Mouse (Mus musculus): Measurements from ENCODE around the gene Gtf2f2. TPM values are rescaled to one million over a fixed set of nuclear protein-coding genes. Genes with fewer than 3 reads are reported as not detected.

The Gtf2f2 gene
- total and polyA plus RNA-seq, 3 experiments: 44.8 to 118 (median 90.6) TPM

GRCm38 (mm10) chr14:76009185-76009584 is 1.5 kb downstream of the Gtf2f2 start:
- peaks cover 0 to 30% of the 10 kb centered on the region in 2 experiments for H3K36me3 ChIP-seq (replicated peaks in 1 of 2; ENCODE audit: control insufficient read depth in 1 of 2, insufficient read depth in 1 of 2, low read length in 1 of 2)
- no peaks in the 10 kb centered on the region for H3K27me3 ChIP-seq (replicated peaks)
- no peaks in the 10 kb centered on the region for H3K9me3 ChIP-seq (replicated peaks; ENCODE audit: low read length)
- dilution Hi-C loops (cut with MboI; ENCODE audit: extremely low pct_ligation_motif_present, extremely low pct_unique_long_range_greater_than_20kb, low sequenced_read_pairs): no loop called here
- H3K4me3 ChIP-seq (replicated peaks in 1 of 3; ENCODE audit: low read depth in 2 of 3, low read length in 2 of 3, poor library complexity in 1 of 3): peak overlapping the region in 2 of 3 experiments; percentile 30 to 91
- H3K27ac ChIP-seq (ENCODE audit: insufficient read depth, low read depth): no peak overlapping the region
- H3K79me2 ChIP-seq (replicated peaks; ENCODE audit: control insufficient read depth, extremely low read depth, insufficient read depth, poor library complexity, severe bottlenecking): peaks cover 40% of the 10 kb centered on the region
- no peak for DNase-seq (ENCODE audit: extremely low read depth)
- H3K4me2 ChIP-seq (ENCODE audit: insufficient read depth, low read depth, poor library complexity, severe bottlenecking): peak overlapping the region; percentile 97
- peaks cover 2 to 38% of the 10 kb centered on the region in 2 experiments; a peak in 3 of 4 replicates for H3K4me1 ChIP-seq (ENCODE audit: control insufficient read depth in 1 of 2, insufficient read depth in 2 of 2)
- in situ Hi-C loops (cut with MboI; ENCODE audit: low pct_ligation_motif_present, low pct_unique_long_range_greater_than_20kb, low sequenced_read_pairs): no loop called here
- TF ChIP-seq NRF1 (IDR thresholded peaks at IDR 0.05; ENCODE audit: low read depth, low read length) (no peak), CHD2 (IDR thresholded peaks at IDR 0.05; ENCODE audit: low read length) (no peak), CHD1 (IDR thresholded peaks at IDR 0.05; ENCODE audit: low read depth, low read length) (no peak), KAT2A (IDR thresholded peaks at IDR 0.05; ENCODE audit: insufficient replicate concordance, low read length) (no peak), ZMIZ1 (IDR thresholded peaks at IDR 0.05; ENCODE audit: low read depth, low read length) (no peak), TBP (conservative IDR thresholded peaks at IDR 0.05; ENCODE audit: low read depth, low read length) (no peak), MEF2A (IDR thresholded peaks at IDR 0.05; ENCODE audit: borderline replicate concordance, low read depth, low read length) (no peak), BHLHE40 (IDR thresholded peaks at IDR 0.05; ENCODE audit: low read depth, low read length) (no peak), ZC3H11A (IDR thresholded peaks at IDR 0.05; ENCODE audit: low read depth, low read length) (no peak), JUN (IDR thresholded peaks at IDR 0.05; ENCODE audit: insufficient read depth, low read depth, low read length) (no peak), MAFK (IDR thresholded peaks at IDR 0.05; ENCODE audit: insufficient replicate concordance, low read length) (no peak), ETS1 (conservative IDR thresholded peaks at IDR 0.05; ENCODE audit: low read depth, low read length) (no peak), GABPA (IDR thresholded peaks at IDR 0.05; ENCODE audit: insufficient replicate concordance, low read depth, low read length) (no peak), CTCF (conservative IDR thresholded peaks at IDR 0.05 in 1 of 2, IDR thresholded peaks at IDR 0.05 in 1 of 2; ENCODE audit: low read depth in 2 of 2, low read length in 2 of 2) (no peak), E2F4 (IDR thresholded peaks at IDR 0.05; ENCODE audit: insufficient replicate concordance, low read depth, low read length) (no peak), MXI1 (IDR thresholded peaks at IDR 0.05; ENCODE audit: low read depth, low read length) (no peak), ZKSCAN1 (IDR thresholded peaks at IDR 0.05; ENCODE audit: borderline replicate concordance, low read depth, low read length) (no peak), POLR2A (IDR thresholded peaks at IDR 0.05; ENCODE audit: low read depth, low read length) (no peak)
- H3K9ac ChIP-seq (ENCODE audit: insufficient read depth, low read depth): peak overlapping the region; percentile 68

DNA sequence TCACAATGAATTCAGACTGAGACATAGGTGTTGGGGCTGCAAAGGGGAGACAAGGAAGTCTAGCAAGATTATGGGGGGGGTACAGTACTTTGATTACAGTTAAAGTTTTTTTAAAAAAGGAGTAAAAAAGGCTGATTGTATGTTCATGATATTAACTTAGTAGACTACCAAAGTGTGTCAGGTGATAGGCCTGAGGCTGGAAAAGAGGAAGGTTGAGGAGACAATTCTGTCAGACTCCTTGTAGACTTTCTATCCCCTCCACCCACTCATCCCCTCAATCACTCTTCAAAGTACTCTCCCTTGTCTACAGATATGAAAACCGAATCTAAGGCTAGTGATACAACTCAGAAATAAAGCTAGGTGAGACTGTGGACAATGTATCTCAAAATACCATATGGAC is 2.5 kb downstream of the Gtf2f2 start:
- no peak overlapping the region for H3K9ac ChIP-seq (ENCODE audit: insufficient read depth, low read depth)
- no peaks in the 10 kb centered on the region for H3K27me3 ChIP-seq (replicated peaks)
- peaks cover 40% of the 10 kb centered on the region for H3K79me2 ChIP-seq (replicated peaks; ENCODE audit: control insufficient read depth, extremely low read depth, insufficient read depth, poor library complexity, severe bottlenecking)
- in situ Hi-C loops (cut with MboI; ENCODE audit: low pct_ligation_motif_present, low pct_unique_long_range_greater_than_20kb, low sequenced_read_pairs): no loop called here
- dilution Hi-C loops (cut with MboI; ENCODE audit: extremely low pct_ligation_motif_present, extremely low pct_unique_long_range_greater_than_20kb, low sequenced_read_pairs): no loop called here
- no peaks in the 10 kb centered on the region for H3K9me3 ChIP-seq (replicated peaks; ENCODE audit: low read length)
- peaks cover 2 to 40% of the 10 kb centered on the region in 2 experiments; a peak in 3 of 4 replicates for H3K4me1 ChIP-seq (ENCODE audit: control insufficient read depth in 1 of 2, insufficient read depth in 2 of 2)
- no peak overlapping the region for H3K4me3 ChIP-seq (replicated peaks in 1 of 3; ENCODE audit: low read depth in 2 of 3, low read length in 2 of 3, poor library complexity in 1 of 3)
- TF ChIP-seq ZC3H11A (IDR thresholded peaks at IDR 0.05; ENCODE audit: low read depth, low read length): no peak
- TF ChIP-seq ZMIZ1 (IDR thresholded peaks at IDR 0.05; ENCODE audit: low read depth, low read length): no peak
- no peak for TF ChIP-seq SIN3A (IDR thresholded peaks at IDR 0.05; ENCODE audit: low read length)
- no peak for TF ChIP-seq CTCF (conservative IDR thresholded peaks at IDR 0.05 in 1 of 2, IDR thresholded peaks at IDR 0.05 in 1 of 2; ENCODE audit: low read depth in 2 of 2, low read length in 2 of 2)
- no peak for TF ChIP-seq POLR2AphosphoS2 (IDR thresholded peaks at IDR 0.05; ENCODE audit: low read depth, low read length)
- no peak for TF ChIP-seq CHD1 (IDR thresholded peaks at IDR 0.05; ENCODE audit: low read depth, low read length)
- TF ChIP-seq TCF12 (IDR thresholded peaks at IDR 0.05; ENCODE audit: low read depth, low read length): no peak
- TF ChIP-seq MEF2A (IDR thresholded peaks at IDR 0.05; ENCODE audit: borderline replicate concordance, low read depth, low read length): no peak
- DNase-seq (ENCODE audit: extremely low read depth): no peak
- no peak overlapping the region for H3K4me2 ChIP-seq (ENCODE audit: insufficient read depth, low read depth, poor library complexity, severe bottlenecking)
- H3K27ac ChIP-seq (ENCODE audit: insufficient read depth, low read depth): no peak overlapping the region
- peaks cover 0 to 38% of the 10 kb centered on the region in 2 experiments for H3K36me3 ChIP-seq (replicated peaks in 1 of 2; ENCODE audit: control insufficient read depth in 1 of 2, insufficient read depth in 1 of 2, low read length in 1 of 2)
